Mouse (Mus musculus) spleen, adult 18-20 months (tissue): ENCODE measurements around the gene Mthfr.
"Not testable (repeated sequence)": the region's sequence is repeated elsewhere in the genome, so short reads cannot be mapped to it uniquely, and the experiment has no call there.

Experiments used
- DNase-seq, 2 experiments: peaks; one replicate each; pipeline ENCODE4 v3.0.0; 2022; ENCODE audit warnings: mixed read lengths in 2 of 2

The Mthfr gene

GRCm38 (mm10) chr4:148040933-148041610 lies 2.2 kb downstream of the Mthfr start:
- DNase-seq, result peak; percentile 27 to 38

GRCm38 (mm10) chr4:148041611-148042191 lies 2.8 kb downstream of the Mthfr start:
- DNase-seq, result peak in 1 of 2 experiments; percentile 21

DNA sequence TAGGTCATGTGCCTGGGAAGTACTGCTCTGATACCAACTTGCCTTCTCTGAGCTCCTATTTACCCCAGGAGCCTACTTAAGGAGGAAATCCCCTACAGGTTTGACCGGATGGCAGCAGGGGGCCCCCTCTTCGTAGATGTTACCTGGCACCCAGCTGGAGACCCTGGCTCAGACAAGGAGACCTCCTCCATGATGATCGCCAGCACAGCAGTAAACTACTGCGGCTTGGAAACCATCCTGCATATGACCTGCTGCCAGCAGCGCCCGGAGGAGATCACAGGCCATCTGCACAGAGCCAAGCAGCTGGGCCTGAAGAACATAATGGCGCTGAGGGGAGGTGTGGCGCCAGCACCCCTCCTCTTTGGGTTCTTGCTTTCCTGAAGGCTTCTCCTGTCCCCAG lies 4.5 kb downstream of the Mthfr start:
- not testable (repeated sequence) for DNase-seq

DNA sequence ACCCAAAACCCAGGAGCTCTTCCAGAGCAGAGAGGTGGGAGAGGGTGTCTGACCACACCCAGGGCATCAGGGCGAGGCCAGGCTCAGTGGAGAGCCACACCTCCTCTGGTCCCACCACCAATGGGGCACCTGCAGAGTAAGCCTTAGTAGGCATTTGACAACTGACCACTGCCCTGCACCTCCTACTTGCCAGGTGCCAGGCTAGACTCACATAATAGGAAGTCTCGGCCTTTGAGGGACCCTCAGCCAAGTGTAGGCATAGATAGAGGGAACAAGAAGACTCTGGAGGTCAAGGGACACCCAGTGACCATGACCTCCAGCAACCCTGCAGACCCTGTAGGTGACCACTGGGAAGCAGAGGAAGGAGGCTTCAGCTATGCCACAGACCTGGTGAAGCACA lies 5.2 kb downstream of the Mthfr start:
- DNase-seq, result no peak

DNA sequence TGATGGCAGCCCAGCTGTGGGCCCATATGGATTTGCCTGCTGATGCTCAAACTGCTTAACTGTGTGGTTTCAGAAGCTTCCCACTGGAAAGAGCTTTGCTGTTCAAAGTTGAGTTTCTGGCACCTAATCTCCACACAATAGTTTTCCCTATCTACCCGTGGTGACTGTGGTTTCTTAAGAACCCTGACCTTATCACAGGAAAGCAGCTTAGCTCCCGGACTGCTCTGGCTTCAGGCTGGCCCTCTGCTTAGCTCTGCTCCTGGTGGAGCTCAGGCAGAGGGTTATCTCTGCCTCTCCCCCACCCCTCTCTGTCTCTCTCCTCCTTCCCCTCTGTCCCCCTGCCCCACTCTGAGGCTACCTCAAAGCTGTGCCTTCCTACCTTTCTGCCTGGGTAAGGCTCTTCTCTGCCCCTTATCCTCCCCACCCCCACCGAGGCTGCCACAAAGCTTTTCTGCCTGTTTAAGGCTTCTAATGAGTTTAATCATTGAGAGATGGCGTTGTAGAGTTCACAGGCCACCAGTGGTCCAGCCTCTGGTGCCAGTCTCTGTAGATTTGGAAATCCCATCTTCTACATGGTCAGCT lies 7.7 kb downstream of the Mthfr start:
- no peak for DNase-seq

- not testable (repeated sequence) for DNase-seq
These were observed 11.6 kb downstream of the Mthfr start for GRCm38 (mm10) chr4:148050396-148050914.

DNA sequence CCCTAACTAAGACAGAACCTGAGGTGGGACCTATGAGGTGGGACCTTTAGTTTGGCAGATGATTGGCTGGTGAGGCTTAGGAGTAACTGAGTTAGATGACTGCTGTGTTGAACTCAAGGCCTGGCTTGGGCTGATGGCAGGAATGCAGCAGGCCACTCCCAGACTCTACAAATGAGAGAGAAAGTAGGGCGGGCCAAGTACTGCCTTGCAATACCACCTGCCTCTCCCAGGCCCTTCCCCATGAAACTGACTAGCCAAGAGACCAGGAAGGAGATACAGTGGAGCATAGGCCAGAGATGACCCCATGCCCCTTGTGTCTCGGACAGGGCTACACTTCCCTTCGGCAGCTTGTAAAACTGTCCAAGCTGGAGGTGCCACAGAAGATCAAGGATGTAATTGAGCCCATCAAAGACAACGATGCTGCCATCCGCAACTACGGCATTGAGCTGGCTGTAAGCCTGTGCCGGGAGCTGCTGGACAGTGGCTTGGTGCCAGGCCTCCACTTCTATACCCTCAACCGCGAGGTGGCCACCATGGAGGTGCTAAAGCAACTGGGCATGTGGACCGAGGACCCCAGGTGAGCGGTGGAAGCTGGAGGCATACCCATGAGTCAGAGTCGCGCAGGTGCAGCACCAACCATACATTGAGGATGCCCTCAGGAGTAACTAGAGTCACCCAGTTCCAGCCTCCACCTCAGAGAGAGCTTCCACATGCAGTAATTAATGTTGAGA lies 12.3 kb downstream of the Mthfr start:
- no peak for DNase-seq

- DNase-seq, result no peak
These were observed 13.0 kb downstream of the Mthfr start for GRCm38 (mm10) chr4:148051886-148052285.

DNA sequence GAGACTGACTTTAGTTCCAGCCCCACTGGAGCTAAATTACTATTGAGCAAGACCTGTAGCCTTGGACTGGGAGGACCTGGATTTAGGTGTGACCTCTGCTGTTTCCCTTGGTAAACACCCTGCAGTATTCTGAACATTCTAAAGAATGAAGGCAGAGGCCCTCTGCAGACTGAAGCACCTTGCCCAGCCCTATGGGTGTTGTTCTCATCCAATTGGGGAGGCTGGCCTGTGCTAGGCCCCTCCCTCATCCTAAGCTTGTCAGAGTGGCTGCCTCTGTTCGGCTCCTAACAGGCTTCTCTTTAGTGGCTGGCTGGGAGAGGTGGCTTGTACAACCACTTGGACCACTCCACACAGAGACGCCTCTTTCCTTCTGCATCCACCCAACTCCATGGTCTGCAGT lies 14.1 kb downstream of the Mthfr start:
- DNase-seq, result no peak

DNA sequence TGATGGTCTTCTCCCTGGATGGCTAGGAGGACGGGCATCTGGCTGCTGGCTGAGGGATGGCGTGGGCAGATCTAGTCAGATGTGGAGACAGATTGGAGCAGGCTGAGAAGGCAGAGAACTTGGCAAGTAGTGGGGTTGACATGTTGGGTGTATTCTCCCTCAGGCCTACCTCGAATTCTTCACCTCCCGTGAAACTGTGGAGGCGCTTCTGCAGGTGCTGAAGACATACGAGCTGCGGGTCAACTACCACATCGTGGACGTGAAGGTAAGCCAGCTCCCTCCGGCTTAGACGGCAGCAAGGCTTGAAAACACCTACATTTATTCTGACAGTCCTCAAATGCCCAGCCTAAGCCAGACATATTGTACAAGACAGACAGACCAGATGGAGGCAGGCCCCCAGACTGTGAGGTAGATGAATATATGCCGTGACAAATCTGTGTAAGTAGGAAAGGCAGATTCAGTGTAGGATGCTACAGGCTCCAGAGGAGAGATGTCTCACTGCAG lies 14.6 kb downstream of the Mthfr start:
- no peak for DNase-seq

- DNase-seq, result no peak
These were observed 16.3 kb downstream of the Mthfr start for GRCm38 (mm10) chr4:148054961-148055695.

DNA sequence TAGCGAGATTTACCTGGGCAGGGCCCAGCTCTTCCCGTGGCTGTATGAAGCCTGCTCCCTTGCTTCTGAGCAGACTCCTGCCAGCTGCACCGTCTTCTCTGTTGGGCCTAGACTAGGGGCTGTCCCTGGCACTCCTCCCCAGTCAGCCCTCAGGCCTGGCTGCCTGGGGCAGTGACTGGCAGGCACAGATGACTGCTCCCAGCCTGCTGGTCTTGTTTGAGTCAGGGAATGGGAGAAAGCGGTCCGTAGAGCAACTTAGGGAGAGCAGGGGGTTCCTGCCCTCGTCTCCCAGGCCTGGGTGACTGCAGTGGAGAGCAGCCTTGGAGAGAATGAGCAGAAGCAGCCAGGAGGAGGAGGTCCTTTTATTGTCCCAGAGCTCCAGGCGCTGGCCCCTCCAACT lies 17.4 kb downstream of the Mthfr start:
- DNase-seq, result no peak

GRCm38 (mm10) chr4:148056801-148057200 lies 17.9 kb downstream of the Mthfr start:
- DNase-seq, result no peak

DNA sequence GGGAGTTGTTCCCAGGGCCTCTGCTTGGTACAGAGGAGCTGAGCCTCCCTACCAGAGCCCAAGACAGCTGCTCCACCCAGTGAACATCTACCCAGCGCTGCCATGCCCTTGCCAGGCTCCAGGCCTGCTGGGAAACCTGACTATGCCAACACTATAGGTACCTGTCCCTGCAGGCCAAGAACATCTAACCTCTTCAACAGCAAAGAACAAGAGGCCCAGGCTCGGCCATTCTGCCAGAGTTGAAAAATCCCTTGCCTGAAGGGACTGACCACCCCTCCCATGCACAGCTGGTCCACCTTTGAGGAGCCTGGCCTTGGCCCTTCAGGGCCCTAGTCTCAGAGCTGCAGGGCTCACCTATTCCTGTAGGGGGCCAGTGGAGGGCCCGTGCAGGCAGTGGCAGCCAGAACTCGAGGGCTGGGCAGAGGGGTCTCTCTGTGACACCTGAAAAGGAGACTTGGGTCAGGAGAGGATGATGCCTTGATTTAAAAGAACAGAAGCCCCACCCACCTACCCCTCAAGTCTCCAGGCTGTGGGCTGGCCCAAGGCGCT lies 18.9 kb downstream of the Mthfr start:
- DNase-seq, result no peak

DNA sequence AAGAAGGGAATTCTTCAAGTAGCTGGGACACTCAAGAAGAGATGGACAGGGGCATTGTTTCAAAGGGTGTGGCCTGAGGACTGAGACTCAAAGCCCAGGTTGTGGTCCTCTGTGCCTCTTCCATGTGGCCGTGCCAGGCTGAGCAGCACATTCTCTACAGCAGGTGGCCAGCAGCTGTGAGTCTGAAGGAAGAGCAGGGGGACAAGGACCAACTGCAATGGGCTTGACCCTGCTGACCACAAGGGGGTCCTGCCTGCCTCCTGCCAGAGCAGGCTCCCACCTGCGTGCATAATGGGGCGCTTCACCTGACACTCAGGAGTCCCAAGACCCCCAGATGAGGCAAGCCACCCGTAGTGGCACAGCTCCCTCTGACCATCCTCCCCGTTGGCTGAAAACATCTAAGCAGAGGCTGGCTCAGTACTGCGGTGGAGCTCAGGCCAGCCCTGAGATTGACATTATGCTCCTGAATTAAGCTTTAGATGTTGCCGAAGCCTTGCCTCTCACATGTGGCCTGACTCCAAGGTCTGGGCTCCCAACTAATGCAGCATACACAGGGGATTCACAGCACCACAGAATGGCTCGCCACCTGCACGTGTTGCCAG lies 19.4 kb downstream of the Mthfr start:
- DNase-seq, result no peak

GRCm38 (mm10) chr4:148058993-148059392 lies 20.1 kb downstream of the Mthfr start:
- no peak for DNase-seq

GRCm38 (mm10) chr4:148060120-148061085 lies 21.5 kb downstream of the Mthfr start:
- peak in 1 of 2 experiments; percentile 26 for DNase-seq

GRCm38 (mm10) chr4:148061086-148061480 lies 22.2 kb downstream of the Mthfr start:
- DNase-seq, result no peak

DNA sequence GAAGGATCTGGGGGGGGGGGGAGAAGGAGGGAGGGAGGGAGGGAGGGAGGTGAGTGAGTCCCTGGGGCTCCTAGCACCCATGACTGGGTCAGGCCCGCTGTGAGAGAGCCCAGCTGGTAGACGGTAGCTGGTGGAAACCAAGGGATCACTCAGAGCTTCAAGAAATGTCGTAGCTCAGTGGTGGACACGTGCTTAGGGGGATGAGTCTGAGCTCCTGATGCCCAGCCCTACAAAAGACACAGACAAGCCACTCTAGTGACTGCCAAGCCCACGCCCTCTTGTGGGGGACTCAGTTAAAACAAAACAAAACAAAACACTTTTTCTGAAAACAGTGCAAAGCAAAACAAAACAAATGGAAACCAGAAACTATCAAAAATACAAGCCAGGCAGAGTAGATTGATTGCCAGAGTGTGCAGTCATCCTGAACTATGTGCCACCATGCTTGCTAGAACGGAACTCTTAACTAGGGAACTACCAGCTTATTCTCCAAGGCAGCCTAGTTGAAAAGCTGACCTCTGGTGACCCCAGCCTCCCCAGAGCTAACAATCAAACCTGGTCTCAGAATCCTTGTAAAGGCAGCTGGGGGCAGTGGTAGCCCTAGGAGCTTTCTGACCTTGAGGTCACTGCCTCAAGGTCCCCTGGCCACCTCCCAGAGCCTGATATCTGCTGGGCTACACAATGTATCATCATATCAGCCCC lies 27.0 kb downstream of the Mthfr start:
- no peak for DNase-seq

DNA sequence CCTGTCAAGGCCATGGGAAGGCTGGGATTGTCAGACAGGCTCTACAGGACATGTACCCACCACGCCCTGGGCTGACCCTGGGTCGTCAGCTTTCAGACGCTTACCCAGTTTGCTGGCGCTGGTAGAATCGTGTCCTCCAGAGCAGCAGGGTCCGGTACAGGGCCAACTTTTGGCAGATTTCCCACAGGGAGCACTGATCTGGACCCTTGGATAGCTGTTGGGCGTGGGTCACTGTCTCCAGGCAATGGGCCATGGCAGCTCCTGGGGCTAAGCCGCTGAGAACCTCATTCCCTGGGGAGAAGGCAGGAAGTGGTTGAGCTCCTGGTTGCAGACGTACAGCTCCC lies 27.5 kb downstream of the Mthfr start:
- DNase-seq, result no peak
